Mouse (Mus musculus) macrophage (primary cell): ENCODE data around the gene Kcnk18. TPM values are rescaled to one million over a fixed set of nuclear protein-coding genes. Genes with fewer than 3 reads are reported as not detected.

Experiments used
- H3K27ac ChIP-seq: fragments of 350-480 bp; formaldehyde crosslinking; 2 replicates; pipeline ENCODE4 v1.9.0; 2021
- H3K36me3 ChIP-seq: fragments of 350-480 bp; formaldehyde crosslinking; 2 replicates; pipeline ENCODE4 v1.9.0; 2021; ENCODE audit errors: inconsistent target
- H3K4me3 ChIP-seq: fragments of 350-480 bp; formaldehyde crosslinking; 2 replicates; pipeline ENCODE4 v1.9.0; 2021; ENCODE audit errors: inconsistent target
- H3K79me2 ChIP-seq: fragments of 350-480 bp; formaldehyde crosslinking; 2 replicates; pipeline ENCODE4 v1.9.0; 2021; ENCODE audit errors: inconsistent target
- WGBS: methylation state at CpG from one replicate; pipeline ENCODE4 v1.1.7; 2026; ENCODE audit warnings: inconsistent platforms; ENCODE audit not compliant: missing documents; 5-methylcytosine and 5-hydroxymethylcytosine counted together
- polyA plus RNA-seq: library from polyadenylated mRNA; stranded (reverse); fragments of 250-400 nt; gene quantifications from 3 replicates; pipeline ENCODE4 v1.2.4, GENCODE M21; 2018; ENCODE audit warnings: inconsistent platforms

Kcnk18 gene
- polyA plus RNA-seq, 1 experiment from 2014 or later: not detected

DNA sequence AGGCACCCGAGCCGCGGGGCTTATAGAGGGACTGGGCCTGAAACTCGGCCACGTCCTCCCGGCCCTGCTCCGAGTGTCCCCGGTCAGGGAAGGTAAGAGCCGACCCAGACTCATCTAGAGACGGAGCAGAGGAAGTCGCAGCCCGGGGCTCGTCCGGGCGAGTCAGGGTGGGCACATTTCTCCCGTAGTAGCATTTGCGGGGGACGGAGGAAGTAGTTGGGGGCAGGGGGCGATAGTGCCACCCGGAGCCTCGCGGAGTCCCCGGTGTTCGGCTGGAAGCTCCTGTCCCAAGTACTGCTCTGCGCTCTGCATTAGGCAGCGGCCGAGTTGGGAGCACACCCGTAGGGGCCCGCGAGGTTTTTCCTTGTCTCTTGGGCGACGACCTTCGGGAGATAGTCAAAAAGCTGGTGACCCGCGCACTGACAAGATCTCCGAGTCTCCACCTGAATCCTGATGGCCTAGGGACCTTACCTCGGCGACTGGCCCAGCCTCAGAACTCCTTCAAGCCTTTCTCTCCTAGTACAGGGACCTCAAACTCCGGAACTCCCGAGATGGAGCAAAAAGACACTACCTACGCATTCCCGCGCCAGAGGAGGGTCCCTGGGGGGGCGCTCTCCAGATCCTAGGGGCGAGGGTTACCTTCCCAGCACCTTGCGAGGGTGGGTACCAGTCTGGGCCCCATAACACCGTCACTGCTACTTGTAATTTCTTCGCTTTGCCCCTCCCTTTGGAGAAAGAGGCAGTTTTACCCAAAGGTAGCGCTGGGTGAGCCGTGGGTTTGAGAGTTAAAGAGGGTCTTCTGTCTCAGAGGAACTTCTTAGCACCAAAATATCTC lies 24.8 kb upstream of the Kcnk18 start:
- WGBS: 3% methylated on average over 50 of the region's 50 CpGs
- Histone ChIP-seq H3K27ac (no peak overlapping the region), H3K79me2 (no peaks in the 10 kb centered on the region), H3K36me3 (no peaks in the 10 kb centered on the region), H3K4me3 (no peak overlapping the region)

DNA sequence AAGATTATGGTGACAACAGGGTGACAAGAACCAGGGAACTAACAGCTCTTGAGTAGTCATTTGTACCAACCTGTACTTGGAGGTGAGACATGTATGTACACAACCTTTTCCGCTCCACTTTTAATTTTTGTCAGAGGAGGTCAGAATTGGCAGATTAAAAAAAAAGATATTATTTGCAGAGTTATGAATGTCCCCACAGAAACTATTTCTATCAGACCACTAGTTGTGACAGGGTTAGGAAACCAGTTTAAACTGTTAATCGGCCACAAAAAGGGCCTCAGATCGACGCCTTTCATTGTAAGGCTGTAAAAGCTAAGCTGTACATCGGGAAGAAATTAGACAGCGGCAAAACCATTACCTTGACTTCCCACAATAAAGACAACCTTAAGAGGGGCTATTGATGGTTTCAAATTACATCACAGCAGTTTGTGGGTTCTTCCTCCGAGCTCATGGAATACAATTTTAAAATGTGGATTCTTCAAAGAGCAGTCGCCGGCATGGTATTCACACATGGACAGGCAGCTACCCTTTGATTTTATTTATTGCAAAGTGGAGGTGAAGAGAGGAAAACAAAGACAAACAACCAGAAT lies 23.7 kb upstream of the Kcnk18 start:
- Histone ChIP-seq H3K36me3 (no peaks in the 10 kb centered on the region), H3K79me2 (no peaks in the 10 kb centered on the region), H3K4me3 (no peak overlapping the region), H3K27ac (no peak overlapping the region)
- 15% methylated on average over 9 of the region's 9 CpGs for WGBS

DNA sequence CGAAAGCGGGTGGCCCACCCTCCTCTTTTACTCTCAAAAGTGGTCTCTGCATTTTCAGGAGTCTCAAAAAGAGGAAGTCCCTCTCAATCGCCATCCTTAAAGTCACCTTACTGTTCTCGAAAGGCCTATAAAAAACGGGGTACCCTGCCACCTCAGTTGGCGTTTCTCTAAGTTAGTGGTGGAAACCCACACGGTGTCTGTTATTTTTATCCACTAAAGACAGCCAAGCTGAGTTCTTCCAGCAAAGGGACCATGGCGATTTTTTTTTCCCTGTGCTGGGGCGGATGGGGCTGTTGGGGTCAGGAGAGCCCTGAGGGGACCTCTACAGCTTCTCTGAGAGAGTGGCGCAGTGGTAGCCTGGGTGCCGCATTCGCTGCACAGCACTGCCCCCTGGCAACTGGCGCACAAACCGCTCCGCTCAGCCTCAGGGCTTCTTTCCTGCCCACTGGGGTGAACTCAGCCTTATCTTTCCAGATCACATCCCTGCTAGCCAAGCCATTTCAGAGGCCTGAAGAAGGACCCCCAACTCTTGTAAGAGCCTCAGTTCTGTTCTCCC lies 22.8 kb upstream of the Kcnk18 start:
- WGBS: 7% methylated on average over 15 of the region's 15 CpGs
- no peak overlapping the region for H3K27ac ChIP-seq
- no peak overlapping the region for H3K4me3 ChIP-seq
- H3K79me2 ChIP-seq: no peaks in the 10 kb centered on the region
- no peaks in the 10 kb centered on the region for H3K36me3 ChIP-seq

DNA sequence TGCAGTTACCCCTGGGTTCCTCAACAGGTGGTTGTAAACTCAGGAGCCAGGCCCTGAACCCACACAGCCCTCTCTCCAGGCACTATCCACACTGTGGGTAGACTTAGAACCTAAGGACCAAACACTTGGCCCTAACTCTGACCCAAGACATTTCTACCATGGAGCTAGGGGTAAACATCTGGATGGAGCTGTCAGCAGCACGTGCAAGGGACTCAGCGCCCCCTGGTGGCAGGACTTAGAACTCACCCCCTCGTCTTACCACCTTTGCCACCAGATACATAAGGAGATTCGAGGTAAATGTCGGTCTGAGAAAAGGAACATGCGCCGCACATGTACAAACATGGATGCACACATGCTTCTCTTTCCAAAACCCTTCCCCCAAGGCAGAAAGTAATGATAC lies 20.9 kb upstream of the Kcnk18 start:
- WGBS: 15% methylated on average over 7 of the region's 7 CpGs
- no peaks in the 10 kb centered on the region for H3K36me3 ChIP-seq
- no peak overlapping the region for H3K4me3 ChIP-seq
- H3K79me2 ChIP-seq: no peaks in the 10 kb centered on the region
- no peak overlapping the region for H3K27ac ChIP-seq

DNA sequence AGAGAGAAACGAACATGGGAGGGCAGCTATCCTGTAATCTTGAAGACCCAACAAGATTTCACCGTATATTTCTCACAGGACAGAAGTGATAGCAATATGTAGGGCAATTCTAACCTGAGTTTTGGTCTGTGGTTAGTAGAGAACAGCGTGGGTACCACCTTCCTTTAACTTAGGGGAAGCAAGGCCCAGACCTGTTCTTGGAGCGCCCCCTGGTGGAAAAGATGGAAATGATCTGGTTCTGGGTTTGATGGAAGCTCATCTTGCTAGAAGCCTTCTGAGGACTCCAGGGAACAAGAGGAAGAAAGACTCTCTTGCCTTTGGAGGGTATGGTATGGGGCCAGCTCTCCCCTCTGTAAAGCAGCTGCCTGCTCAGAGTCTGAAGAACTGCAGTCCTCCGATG lies 10.5 kb upstream of the Kcnk18 start:
- Histone ChIP-seq H3K4me3 (no peak overlapping the region), H3K79me2 (no peaks in the 10 kb centered on the region), H3K36me3 (no peaks in the 10 kb centered on the region), H3K27ac (no peak overlapping the region)
- WGBS: 39% methylated on average over 5 of the region's 5 CpGs

DNA sequence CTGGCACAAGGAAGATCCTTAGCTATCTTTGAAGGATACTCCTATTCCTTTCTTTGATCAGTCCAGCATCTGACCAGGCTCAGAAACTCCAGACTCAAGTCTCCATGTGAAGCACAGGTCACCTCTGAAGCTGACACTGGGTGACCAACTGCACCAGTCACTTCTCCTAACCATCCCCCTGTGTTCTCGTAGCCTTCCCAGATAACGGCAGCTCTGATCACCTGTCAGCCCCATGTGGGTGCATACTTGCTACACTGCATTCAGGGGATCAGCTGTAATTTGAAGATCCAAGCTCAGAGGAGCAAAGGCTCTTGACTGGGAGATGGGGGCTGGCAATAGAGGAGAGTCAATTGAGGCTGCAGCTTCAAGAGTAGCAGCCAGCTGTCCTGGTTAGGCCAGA lies 10.0 kb upstream of the Kcnk18 start:
- WGBS: 80% methylated on average over 2 of the region's 2 CpGs
- no peaks in the 10 kb centered on the region for H3K36me3 ChIP-seq
- H3K79me2 ChIP-seq: no peaks in the 10 kb centered on the region
- no peak overlapping the region for H3K27ac ChIP-seq
- H3K4me3 ChIP-seq: no peak overlapping the region

DNA sequence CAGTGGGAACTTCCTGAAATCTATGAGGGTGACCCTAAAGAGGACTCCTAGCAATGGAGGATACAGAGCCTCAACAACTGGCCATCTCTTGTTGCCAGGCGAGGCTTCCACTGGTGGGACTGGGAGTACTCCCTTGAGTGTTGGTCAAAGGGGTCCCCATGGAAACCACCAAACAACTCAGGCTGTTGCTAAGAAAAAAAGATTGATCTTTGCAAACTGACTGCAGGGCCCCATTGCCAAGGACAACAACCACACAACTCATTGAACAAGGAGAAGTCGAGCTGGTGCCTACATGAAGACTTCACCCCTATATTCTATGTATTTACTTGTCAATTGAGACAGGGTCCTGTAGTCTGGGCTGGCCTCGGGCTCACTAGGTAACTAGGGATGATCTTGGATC lies 2.1 kb upstream of the Kcnk18 start:
- Histone ChIP-seq H3K27ac (no peak overlapping the region), H3K79me2 (no peaks in the 10 kb centered on the region)
- WGBS: 93% methylated on average over 3 of the region's 3 CpGs

DNA sequence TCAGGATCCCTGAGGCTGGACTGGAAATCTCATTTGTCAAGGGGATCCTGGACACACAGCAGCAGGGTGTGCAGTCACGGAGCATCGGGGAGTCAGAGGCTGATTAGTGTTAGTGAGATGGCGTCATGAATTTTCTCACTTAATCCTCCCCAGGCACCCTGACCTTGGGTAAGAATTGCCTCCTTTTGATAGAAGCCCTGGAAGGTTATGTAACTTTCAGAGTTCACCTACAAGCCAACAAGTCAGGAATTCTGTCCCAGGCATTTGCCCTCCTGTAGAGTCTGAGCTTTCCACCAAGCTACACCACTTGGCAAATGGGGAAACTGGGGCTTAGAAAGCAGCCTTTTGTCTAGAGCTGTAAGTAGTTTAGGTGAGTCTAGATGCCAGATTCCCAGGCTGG lies 2.1 kb downstream of the Kcnk18 start:
- Histone ChIP-seq H3K79me2 (no peaks in the 10 kb centered on the region), H3K36me3 (no peaks in the 10 kb centered on the region), H3K4me3 (no peak overlapping the region), H3K27ac (no peak overlapping the region)
- 91% methylated on average over 3 of the region's 3 CpGs for WGBS

More for the DNA sequence above, 2.1 kb upstream of the Kcnk18 start:
- Histone ChIP-seq H3K4me3 (no peak overlapping the region), H3K36me3 (no peaks in the 10 kb centered on the region)

DNA sequence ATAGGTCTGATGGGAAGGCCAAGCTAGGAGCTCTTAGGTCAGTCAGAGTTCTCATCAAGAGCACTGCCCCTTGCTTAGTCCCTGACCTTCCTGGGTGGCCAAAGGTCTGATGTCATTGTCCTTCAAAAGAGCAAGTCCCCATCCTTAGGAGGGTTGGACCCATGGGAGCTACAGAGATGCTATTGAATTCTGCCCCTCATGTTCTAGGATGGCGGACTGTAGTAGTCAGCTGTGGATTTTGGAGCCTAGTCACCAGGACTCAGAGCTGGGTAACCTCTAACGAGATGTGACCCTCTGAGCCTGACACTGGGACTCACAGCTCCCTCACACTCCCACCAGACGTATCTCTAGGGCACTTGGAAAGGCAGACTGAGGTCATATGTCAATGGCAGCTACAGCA lies 9.4 kb downstream of the Kcnk18 start:
- no peak overlapping the region for H3K27ac ChIP-seq
- H3K36me3 ChIP-seq: no peaks in the 10 kb centered on the region
- H3K4me3 ChIP-seq: no peak overlapping the region
- no peaks in the 10 kb centered on the region for H3K79me2 ChIP-seq
- WGBS: 82% methylated on average over 3 of the region's 3 CpGs

DNA sequence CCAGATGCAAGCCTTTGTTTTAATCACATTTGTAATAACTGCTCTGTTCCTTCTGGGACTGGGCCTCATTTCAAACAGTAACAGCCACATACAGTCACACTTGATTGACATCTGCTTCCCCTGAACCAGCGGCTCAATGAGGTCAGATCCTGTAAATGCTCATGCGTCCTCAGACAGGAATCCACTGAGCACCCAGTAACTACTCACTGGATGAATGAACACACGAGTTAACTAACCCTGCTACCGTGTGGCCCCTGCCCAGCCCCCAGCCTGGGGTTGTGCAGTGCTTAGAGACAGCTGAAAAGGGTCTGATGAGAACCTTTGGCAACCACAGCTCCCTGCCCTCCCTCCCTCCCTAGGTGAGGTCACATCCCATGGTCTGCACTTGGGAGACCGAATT lies 13.8 kb downstream of the Kcnk18 start:
- no peak overlapping the region for H3K4me3 ChIP-seq
- H3K36me3 ChIP-seq: no peaks in the 10 kb centered on the region
- 55% methylated on average over 5 of the region's 5 CpGs for WGBS
- H3K27ac ChIP-seq: no peak overlapping the region
- H3K79me2 ChIP-seq: no peaks in the 10 kb centered on the region

DNA sequence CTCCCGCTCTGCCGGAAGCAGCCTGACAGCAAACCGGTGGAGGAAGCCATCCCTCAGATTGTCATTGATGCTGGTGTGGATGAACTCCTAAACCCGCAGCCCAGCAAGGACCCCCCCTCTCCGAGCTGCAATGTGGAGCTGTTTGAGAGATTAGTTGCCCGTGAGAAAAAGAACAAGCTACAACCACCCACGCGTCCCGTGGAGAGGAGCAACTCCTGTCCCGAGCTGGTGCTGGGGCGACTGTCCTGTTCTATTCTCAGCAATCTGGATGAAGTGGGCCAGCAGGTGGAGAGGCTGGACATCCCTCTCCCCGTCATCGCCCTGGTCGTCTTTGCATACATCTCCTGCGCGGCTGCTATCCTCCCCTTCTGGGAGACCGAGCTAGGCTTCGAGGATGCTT lies 16.0 kb downstream of the Kcnk18 start:
- Histone ChIP-seq H3K4me3 (no peak overlapping the region), H3K36me3 (no peaks in the 10 kb centered on the region), H3K79me2 (no peaks in the 10 kb centered on the region), H3K27ac (no peak overlapping the region)
- WGBS: 89% methylated on average over 18 of the region's 18 CpGs

DNA sequence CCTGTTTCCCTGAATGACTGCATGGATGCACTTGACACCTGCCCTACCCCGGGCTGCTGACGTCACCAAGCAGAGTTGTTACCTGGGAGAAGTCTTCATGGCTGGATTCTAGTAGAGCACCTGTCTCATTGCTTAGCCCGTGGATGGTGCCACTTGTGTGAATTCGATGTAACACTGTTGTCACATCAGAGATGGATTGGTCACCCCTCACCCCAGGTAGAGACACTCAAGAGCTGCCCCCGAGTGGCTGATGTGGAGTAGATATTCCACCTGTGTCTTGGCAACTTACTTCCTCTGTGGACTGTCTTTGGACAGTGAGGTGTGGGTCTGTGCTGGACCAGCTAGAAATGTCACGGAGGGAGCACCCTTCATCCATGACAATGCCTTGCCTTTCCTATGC lies 17.0 kb downstream of the Kcnk18 start:
- no peak overlapping the region for H3K4me3 ChIP-seq
- no peaks in the 10 kb centered on the region for H3K36me3 ChIP-seq
- no peaks in the 10 kb centered on the region for H3K79me2 ChIP-seq
- no peak overlapping the region for H3K27ac ChIP-seq
- WGBS: 84% methylated on average over 6 of the region's 6 CpGs

DNA sequence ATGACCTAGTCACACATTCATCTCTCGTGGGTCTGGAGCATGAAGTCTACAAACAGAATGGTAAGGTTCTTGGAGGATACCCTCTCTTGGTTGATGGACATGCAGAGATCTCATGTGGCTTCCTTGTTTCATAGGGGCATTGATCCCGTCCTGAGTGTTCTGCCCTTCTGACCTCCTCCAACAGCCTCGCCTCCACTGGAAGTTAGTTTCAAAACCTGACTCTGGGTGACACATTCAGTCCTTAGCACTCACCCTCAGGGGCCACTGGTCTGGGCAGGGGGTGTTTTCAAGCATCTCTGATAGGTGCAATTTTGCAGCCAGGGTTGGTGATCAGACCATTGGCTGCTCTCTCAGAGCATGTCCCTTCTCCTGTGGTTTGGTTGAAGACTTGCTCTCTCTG lies 19.6 kb downstream of the Kcnk18 start:
- no peak overlapping the region for H3K4me3 ChIP-seq
- 89% methylated on average over 3 of the region's 3 CpGs for WGBS
- no peak overlapping the region for H3K27ac ChIP-seq
- H3K36me3 ChIP-seq: no peaks in the 10 kb centered on the region
- H3K79me2 ChIP-seq: no peaks in the 10 kb centered on the region

DNA sequence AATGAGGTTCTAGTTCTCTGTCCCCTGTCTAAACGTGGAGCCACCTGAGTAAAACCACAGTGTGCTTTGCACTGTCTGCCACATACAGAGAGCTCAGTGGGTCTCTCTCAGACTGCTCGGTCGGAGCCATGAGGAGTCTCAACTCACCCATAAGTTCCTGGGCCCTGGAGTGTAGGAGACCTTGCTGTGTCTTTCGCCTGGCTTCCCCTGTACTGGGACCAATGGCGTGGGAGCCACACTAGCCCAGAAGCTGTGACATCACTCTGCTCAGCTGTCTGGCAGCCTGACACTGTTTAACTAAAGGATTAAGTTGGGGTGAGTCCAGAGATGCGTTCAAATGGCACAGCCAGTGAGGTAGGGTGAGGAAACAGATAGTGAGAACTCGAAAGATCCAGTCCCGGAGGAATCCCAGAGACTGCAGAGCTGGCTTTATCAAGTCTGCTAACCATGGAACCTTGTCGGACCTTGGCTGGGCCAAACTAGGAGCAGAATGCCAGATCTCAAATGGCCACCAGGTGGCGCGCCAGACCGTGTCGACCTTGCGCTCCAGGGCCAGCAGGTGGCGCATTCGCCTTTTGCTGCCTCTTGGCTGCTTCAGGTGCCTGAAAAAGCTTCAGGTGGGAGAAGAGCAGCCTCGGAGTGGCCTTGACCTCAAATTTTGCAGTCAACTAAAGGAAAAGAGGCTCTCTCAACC lies 20.3 kb downstream of the Kcnk18 start:
- Histone ChIP-seq H3K27ac (no peak overlapping the region), H3K4me3 (no peak overlapping the region), H3K79me2 (no peaks in the 10 kb centered on the region), H3K36me3 (no peaks in the 10 kb centered on the region)
- WGBS: 18% methylated on average over 17 of the region's 17 CpGs

DNA sequence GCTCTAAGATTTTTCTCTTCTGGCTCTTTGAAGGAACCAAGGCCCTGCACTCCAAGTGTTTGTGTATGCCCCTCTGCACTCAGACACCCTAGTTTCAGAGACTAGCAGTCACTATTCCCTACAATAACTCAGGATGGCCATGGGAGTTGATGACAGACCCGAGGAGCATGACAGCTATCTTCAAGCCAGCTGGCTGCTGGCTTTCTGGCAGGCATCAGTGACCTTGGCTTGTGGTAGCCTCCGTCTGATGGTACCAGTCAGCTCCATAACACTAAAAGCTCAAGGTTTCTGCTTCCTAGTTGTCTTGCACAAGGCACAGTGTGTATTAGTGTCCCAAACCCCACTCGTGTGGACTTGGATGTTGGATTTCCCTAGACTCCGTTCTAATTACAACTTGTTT lies 23.0 kb downstream of the Kcnk18 start:
- Histone ChIP-seq H3K27ac (no peak overlapping the region), H3K79me2 (no peaks in the 10 kb centered on the region), H3K4me3 (no peak overlapping the region), H3K36me3 (no peaks in the 10 kb centered on the region)
- WGBS: 94% methylated on average over 4 of the region's 4 CpGs
